Mouse (Mus musculus) liver, embryonic 11.5 days (tissue): ENCODE measurements around the gene Zfp771. TPM values are rescaled to one million over a fixed set of nuclear protein-coding genes. Genes with fewer than 3 reads are reported as not detected.

Experiments
- ATAC-seq: fragments of 200-750 bp; cut with Nextera tagmentation; replicated peaks from 2 replicates; pipeline ENCODE4 v1.8.0; 2017; ENCODE audit warnings: moderate number of reproducible peaks, mild to moderate bottlenecking, moderate TSS enrichment, moderate library complexity; ENCODE audit not compliant: low FRiP score
- DNase-seq: peaks from one replicate; pipeline ENCODE4 v3.0.0-alpha.2; 2017; ENCODE audit warnings: low spot score
- H3K27ac ChIP-seq: fragments of 300-500 bp; sonication (generic); 2 replicates; pipeline ENCODE4 v1.5.1; 2014; ENCODE audit warnings: mild to moderate bottlenecking, low read depth, low read length, control low read depth
- H3K27me3 ChIP-seq: fragments of 300-500 bp; sonication (generic); replicated peaks from 2 replicates; pipeline ENCODE4 v1.6.1; 2014; ENCODE audit warnings: low read length, mixed read lengths; ENCODE audit not compliant: control insufficient read depth, insufficient read depth
- H3K36me3 ChIP-seq: fragments of 300-500 bp; sonication (generic); 2 replicates; pipeline ENCODE4 v1.6.1; 2014; ENCODE audit warnings: mild to moderate bottlenecking, low read length, moderate library complexity, mixed read lengths; ENCODE audit not compliant: control insufficient read depth, insufficient read depth
- H3K4me1 ChIP-seq: fragments of 300-500 bp; sonication (generic); replicated peaks from 2 replicates; pipeline ENCODE4 v1.6.1; 2014; ENCODE audit warnings: low read length, mixed read lengths; ENCODE audit not compliant: control insufficient read depth, insufficient read depth
- H3K4me2 ChIP-seq: fragments of 300-500 bp; sonication (generic); 2 replicates; pipeline ENCODE4 v1.6.1; 2014; ENCODE audit warnings: mild to moderate bottlenecking, control low read depth, moderate library complexity
- H3K4me3 ChIP-seq: fragments of 300-500 bp; sonication (generic); 2 replicates; pipeline ENCODE4 v1.5.1; 2014; ENCODE audit warnings: low read depth, low read length, control low read depth
- H3K9ac ChIP-seq: fragments of 300-500 bp; sonication (generic); 2 replicates; pipeline ENCODE4 v1.6.1; 2014; ENCODE audit warnings: low read depth, low read length, control low read depth
- H3K9me3 ChIP-seq: fragments of 300-500 bp; sonication (generic); 2 replicates; pipeline ENCODE4 v1.6.1; 2016; ENCODE audit warnings: low read length, inconsistent platforms, mixed read lengths; ENCODE audit not compliant: control insufficient read depth
- WGBS: fragments of 180-500 bp; shearing (Covaris S2); extraction: QIAGEN DNeasy Blood & Tissue Kit; methylation state at CpG from one replicate; pipeline ENCODE4 v1.1.7; 2014; 5-methylcytosine and 5-hydroxymethylcytosine counted together
- polyA plus RNA-seq: library from polyadenylated mRNA; unstranded; fragments of >200 nt; fragmentation: Nextera tagmentation; extraction: Ambion mirVana; gene quantifications from 2 replicates; pipeline ENCODE4 v1.2.1, GENCODE M21; 2014

The Zfp771 gene
- polyA plus RNA-seq, 1 experiment from 2014 or later = 45.9 TPM

DNA sequence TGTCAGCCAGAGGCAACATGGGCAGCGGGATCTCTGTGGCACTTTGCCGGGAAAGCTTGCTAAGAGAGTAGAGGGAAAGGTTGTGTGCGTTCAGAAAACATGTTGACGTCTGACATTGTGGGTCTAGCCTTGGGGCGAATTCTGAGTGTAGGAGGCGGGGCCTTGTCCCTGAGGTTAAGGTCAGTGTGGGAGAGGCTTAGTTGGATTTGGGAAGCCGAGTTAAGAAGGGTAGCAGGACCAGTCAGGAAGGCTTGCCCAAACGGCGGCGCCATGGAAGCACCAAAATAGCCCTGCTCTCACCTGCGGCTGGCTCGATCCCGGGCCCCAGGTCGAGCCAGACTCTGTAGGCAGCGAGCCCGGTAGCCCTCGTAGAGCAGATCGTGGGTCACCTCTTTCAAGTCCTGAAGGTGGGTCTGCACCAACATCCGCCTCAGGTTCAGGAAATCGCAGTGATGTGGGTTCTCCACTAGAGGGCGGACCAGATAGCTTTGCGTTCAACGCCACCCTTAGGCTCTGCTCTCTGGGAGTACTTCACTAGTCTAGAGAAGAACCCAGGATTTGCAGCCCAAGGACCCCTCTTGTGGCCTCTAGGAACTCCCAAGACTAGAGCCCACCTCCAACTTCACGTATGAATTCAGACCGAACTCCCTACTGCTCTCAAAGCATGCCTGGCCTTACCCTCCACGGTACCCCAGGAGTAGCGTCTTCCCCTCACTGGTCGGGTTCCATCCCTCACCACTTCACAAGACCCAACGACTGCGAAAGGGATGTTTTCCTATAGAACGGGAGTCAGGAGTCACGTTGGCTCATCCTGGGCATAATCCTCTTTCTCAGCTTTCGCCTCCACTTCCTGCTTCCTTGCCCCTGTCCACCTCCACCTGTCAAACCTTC is 28.8 kb upstream of the Zfp771 start:
- no peaks in the 10 kb centered on the region for H3K36me3 ChIP-seq
- H3K9me3 ChIP-seq = no peaks in the 10 kb centered on the region
- peak overlapping the region; percentile 31 for H3K4me3 ChIP-seq
- no peak overlapping the region for H3K27ac ChIP-seq
- no peaks in the 10 kb centered on the region; the same call in 1 of the 2 replicates for H3K27me3 ChIP-seq
- 0 out of 2 replicates have a peak overlapping the region, but pooled peaks have one; percentile 39 for H3K9ac ChIP-seq
- peak; percentile 56 for ATAC-seq
- H3K4me2 ChIP-seq = peak overlapping the region; percentile 58
- WGBS = 24% methylated on average over 33 of the region's 33 CpGs
- peaks cover 35% of the 10 kb centered on the region for H3K4me1 ChIP-seq
- DNase-seq = peak; percentile 67

DNA sequence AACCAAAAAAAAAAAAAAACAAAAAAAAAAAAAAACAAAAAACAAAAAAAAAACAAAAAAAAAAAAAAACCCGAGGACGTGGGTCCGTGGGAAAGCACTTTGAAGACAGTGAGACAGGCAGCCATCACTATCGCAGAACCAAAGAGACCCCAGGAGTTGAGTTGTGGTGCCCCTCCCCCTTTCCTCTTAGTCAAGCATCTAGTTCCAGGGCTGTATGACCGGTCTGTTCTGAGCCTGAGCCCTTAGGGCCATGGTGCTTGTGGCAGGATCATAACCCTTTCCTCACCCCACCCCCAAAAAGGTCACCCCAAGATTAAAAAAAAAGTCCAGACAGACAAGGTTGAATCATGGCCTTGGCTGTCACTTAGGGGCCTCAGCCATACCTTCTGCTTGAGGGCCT is 27.8 kb upstream of the Zfp771 start:
- no peak overlapping the region for H3K4me2 ChIP-seq
- H3K27ac ChIP-seq = no peak overlapping the region
- H3K9me3 ChIP-seq = no peaks in the 10 kb centered on the region
- DNase-seq (no peak), ATAC-seq (no peak)
- H3K9ac ChIP-seq = no peak overlapping the region
- no peaks in the 10 kb centered on the region for H3K36me3 ChIP-seq
- no peaks in the 10 kb centered on the region; the same call in 1 of the 2 replicates for H3K27me3 ChIP-seq
- 88% methylated on average over 5 of the region's 5 CpGs for WGBS
- peaks cover 35% of the 10 kb centered on the region for H3K4me1 ChIP-seq
- H3K4me3 ChIP-seq = no peak overlapping the region

DNA sequence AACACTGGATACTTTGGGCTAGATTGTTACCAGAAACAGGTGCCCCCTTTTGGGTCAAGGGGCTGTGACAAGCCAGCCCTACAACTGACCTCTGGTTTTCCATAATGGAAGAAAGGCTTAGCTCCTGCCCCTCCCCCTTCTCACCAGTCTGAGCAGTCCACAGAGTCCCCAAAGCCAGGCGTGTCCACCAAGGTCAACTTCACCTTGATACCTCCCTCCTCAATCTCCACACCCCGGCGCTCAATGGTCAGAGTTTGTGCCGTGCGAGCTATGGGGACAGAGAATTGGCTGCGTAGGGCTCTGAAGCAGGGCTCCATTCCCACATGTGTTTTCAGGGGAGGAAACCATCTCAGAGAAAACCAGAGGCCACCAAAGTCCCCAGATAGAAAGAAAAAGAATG is 26.6 kb upstream of the Zfp771 start:
- H3K9ac ChIP-seq = peak overlapping the region; percentile 49; the same call in 1 of the 2 replicates
- H3K4me1 ChIP-seq = peaks cover 35% of the 10 kb centered on the region
- ATAC-seq (no peak), DNase-seq (no peak)
- peak overlapping the region; percentile 73 for H3K27ac ChIP-seq
- no peaks in the 10 kb centered on the region; the same call in 1 of the 2 replicates for H3K27me3 ChIP-seq
- H3K36me3 ChIP-seq = no peaks in the 10 kb centered on the region
- WGBS = 73% methylated on average over 6 of the region's 6 CpGs
- H3K9me3 ChIP-seq = no peaks in the 10 kb centered on the region
- H3K4me3 ChIP-seq = 0 out of 2 replicates have a peak overlapping the region, but pooled peaks have one; percentile 5
- H3K4me2 ChIP-seq = peak overlapping the region; percentile 53

DNA sequence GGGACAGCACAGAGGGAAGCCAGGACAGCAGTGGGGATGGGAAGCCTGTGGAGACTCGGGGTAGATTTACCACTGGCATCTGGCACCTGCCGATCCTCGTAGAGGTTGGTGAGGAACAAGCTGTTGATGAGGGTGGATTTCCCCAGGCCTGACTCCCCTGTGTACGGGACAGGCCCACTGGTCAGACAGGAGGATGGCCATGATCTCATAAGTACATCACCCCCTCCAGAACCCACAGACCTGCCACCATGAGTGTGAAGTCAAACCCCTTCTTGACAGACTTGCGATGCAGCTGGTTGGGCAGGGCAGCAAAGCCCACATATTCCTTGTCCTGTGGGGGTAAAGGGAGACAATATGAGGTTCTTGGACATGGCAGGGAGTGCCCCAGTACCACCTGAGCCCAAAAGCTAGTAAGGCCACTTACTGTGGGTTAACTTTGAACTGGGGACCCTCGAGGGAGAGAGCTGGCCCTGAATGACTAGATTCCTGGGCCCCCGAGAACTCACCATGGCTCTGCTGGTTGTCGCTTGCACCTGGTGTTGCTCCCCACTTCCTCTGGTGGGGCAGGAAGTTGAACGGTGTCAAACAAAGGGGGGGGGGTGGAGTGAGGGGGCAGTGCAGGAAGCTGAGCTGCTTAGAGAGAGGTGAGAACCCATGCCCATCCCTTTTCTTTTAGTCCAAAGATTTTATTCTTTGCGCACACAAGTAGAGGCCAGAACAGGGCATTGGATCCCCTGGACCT is 26.0 kb upstream of the Zfp771 start:
- Histone ChIP-seq H3K4me1 (peaks cover 35% of the 10 kb centered on the region), H3K27me3 (no peaks in the 10 kb centered on the region; the same call in 1 of the 2 replicates), H3K4me3 (peak overlapping the region; percentile 5; the same call in 1 of the 2 replicates), H3K9ac (peak overlapping the region; percentile 49), H3K4me2 (peak overlapping the region; percentile 53), H3K27ac (peak overlapping the region; percentile 73), H3K36me3 (no peaks in the 10 kb centered on the region), H3K9me3 (no peaks in the 10 kb centered on the region)
- DNase-seq (no peak), ATAC-seq (0 out of 2 replicates have a peak, but pooled peaks have one; percentile 3)
- 51% methylated on average over 10 of the region's 10 CpGs for whole genome bisulfite sequencing

DNA sequence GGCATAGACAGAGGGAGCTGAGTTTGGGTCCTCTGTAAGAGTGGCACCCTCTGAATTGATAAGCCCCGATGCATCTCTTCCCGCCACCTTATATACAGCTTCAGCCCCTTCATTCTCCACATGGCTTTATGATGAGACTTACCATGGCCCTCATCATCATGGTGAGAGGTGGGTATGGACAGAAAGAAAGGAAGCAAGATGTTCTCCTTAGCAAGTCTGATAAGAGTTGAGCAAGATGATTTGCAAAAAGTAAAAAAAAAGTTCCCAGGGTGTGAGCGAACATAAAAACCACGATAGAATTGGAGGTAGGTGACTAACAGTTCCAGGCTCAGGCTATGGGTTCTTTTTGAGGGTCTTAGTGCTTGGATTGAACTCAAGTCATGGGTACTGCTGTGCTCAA is 25.4 kb upstream of the Zfp771 start:
- Histone ChIP-seq H3K9ac (peak overlapping the region; percentile 49; the same call in 1 of the 2 replicates), H3K4me1 (peaks cover 35% of the 10 kb centered on the region), H3K9me3 (no peaks in the 10 kb centered on the region), H3K4me3 (no peak overlapping the region), H3K27me3 (no peaks in the 10 kb centered on the region; the same call in 1 of the 2 replicates), H3K36me3 (no peaks in the 10 kb centered on the region), H3K27ac (peak overlapping the region; percentile 73), H3K4me2 (peak overlapping the region; percentile 53; the same call in 1 of the 2 replicates)
- 48% methylated on average over 4 of the region's 4 CpGs for WGBS
- ATAC-seq = peak; percentile 42
- no peak for DNase-seq

DNA sequence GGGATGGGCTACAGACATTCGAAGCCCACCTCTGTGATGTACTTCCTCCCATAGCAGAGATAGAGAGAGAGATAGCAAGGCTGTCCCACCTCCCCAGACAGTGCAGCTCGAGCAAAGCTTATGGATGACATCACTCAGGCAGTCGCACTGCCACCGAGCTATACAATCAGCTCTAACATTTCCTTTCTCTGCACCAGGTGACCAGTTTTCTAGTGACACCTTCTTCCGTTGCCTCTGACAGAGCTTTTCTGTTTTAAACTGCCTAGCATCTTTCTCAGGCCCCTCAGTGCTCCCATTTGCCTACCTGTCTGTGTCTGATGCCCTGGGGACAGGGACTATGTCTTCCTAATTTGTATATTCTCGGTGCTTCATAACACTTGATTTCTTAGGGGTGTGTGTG is 23.6 kb upstream of the Zfp771 start:
- H3K27ac ChIP-seq = no peak overlapping the region
- H3K27me3 ChIP-seq = no peaks in the 10 kb centered on the region
- H3K9ac ChIP-seq = no peak overlapping the region
- H3K9me3 ChIP-seq = no peaks in the 10 kb centered on the region
- H3K36me3 ChIP-seq = no peaks in the 10 kb centered on the region
- H3K4me3 ChIP-seq = no peak overlapping the region
- ATAC-seq = no peak
- H3K4me2 ChIP-seq = no peak overlapping the region
- 68% methylated on average over 6 of the region's 6 CpGs for WGBS
- no peak for DNase-seq
- peaks cover 34% of the 10 kb centered on the region for H3K4me1 ChIP-seq

DNA sequence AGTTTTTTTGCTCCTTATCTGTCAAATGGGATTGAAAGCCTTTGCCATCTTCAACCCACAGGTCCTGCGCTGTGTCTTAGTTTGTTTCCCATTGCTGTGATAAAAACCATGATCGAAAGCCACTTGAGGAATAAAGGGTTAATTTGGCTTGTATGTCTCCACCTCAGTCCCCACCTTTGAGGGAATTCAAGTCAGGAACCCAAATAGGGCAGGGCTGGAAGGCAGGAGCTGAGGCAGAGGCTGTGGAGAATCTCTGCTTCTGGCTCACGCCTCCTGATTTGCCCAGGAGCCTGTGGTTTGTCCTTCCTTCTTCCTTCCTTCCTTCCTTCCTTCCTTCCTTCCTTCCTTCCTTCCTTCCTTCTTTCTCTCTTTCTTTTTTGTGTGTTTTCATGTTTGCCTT is 21.0 kb upstream of the Zfp771 start:
- Histone ChIP-seq H3K4me3 (no peak overlapping the region), H3K4me1 (peaks cover 33% of the 10 kb centered on the region), H3K36me3 (no peaks in the 10 kb centered on the region), H3K9me3 (no peaks in the 10 kb centered on the region), H3K27me3 (no peaks in the 10 kb centered on the region), H3K9ac (no peak overlapping the region), H3K4me2 (no peak overlapping the region), H3K27ac (no peak overlapping the region)
- no peak for DNase-seq
- ATAC-seq = no peak
- WGBS = 91% methylated on average over 3 of the region's 3 CpGs

DNA sequence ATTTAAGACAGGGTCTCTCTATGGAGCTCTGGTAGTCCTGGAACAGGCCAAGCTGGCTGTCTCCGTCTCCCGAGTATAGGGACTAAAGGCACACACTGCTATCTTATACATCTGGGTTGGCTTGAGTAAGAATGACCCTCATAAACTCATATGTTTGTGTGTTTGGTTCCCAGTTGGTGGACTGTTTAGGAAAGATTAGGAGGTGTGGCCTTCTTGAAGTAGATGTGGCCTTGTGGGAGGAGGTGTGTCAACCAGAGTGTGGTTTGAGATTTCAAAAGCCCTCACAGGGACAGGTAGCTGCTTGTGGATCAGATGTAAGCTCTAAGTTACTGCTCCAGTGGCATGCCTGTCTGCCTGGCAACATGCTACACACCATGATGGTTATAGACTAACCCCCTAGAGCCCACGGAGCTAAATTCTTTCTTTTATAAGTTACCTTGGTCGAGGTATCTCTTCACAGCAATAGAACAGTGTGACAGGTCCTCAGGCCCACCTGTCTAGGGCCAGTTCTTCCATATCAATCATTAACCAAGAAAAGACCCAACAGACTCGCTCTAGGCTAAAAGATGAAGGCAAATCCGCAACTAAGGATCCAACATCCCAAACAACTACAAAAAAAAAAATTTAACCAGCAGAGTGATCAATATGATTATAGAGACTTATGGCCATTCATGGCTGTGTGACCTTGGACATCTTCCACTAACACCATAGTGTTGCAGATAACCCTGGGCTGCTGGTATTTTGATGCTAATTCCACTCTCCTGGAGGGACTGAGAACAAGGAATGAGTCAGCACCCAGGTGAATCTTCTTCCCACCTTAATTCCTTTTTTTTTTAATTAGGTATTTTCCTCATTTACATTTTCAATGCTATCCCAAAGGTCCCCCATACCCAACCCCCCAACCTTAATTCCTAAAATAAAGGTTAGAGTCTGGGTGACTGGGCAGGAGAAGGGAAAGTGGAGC is 20.3 kb upstream of the Zfp771 start:
- Histone ChIP-seq H3K27ac (no peak overlapping the region), H3K4me2 (no peak overlapping the region), H3K9ac (no peak overlapping the region), H3K36me3 (no peaks in the 10 kb centered on the region), H3K4me1 (peaks cover 27% of the 10 kb centered on the region), H3K27me3 (no peaks in the 10 kb centered on the region), H3K4me3 (no peak overlapping the region), H3K9me3 (no peaks in the 10 kb centered on the region)
- ATAC-seq = no peak; the same call in 1 of the 2 replicates
- 73% methylated on average over 6 of the region's 6 CpGs for WGBS
- DNase-seq = no peak
